Mouse (Mus musculus) CD4-positive helper T cell, adult 2 months (primary cell): Measurements from ENCODE around the gene Etnk1.

Experiments used
- DNase-seq: peaks from one replicate; pipeline ENCODE4 v3.0.0-alpha.2; 2012; ENCODE audit warnings: low read depth, missing footprints, low spot score

The Etnk1 gene

DNA sequence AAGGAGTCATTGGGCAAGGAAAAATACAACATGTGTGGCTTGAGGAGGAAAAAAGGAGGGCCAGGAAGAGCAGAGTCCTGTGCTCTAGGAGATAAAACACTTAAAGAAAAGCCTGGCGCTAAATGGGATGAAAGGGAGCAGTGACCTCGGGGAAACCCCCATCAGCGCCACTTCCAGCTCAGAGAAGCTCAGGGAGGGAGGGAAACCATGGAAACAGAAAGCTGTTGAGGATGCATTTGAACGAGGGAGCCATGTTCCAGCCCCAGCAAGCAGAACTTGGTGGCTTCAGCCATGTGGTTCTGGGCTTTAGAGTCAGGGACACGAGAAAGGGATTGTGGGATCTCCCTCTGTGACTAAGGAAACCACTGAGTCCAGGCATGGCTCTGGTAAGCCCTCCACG is 45.7 kb downstream of the Etnk1 start:
- no peak for DNase-seq

DNA sequence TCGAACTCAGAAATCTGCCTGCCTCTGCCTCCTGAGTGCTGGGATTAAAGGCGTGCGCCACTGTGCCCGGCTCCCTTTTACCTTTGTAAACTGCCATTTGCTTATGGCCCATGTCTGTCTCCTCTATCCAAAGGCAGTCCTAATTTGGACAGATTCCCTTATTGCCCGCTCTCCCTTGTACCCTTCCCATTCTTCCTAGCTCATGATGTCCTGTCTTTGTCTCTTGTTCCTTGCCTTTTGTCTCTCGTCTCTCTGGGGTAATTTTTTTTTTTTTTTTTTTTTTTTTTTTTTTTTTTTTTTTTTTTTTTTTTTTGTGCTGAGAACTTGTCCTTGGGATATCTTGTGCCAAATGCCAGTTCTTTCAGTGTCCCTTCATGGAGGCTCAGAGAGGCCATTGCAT is 46.4 kb downstream of the Etnk1 start:
- no peak for DNase-seq

DNA sequence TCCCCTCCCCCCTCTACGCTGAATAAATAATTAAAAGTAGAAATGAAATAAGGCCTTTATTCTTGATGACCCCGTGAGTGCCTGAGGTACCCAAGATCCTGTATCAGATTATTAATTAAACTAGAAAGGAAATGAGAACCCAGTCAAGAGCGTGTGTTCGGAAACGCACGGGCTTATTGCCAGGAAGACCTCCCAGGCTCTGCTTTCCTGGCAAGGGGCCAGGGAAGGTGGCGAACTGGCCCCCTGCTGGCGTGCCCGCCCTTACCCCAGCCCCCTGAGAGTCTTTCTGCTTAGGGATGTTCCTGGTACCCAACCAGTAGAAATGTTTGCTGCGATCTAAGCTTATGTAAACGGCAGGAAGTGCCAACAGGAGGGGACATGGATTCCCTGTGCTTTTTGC is 49.2 kb downstream of the Etnk1 start:
- DNase-seq = no peak

DNA sequence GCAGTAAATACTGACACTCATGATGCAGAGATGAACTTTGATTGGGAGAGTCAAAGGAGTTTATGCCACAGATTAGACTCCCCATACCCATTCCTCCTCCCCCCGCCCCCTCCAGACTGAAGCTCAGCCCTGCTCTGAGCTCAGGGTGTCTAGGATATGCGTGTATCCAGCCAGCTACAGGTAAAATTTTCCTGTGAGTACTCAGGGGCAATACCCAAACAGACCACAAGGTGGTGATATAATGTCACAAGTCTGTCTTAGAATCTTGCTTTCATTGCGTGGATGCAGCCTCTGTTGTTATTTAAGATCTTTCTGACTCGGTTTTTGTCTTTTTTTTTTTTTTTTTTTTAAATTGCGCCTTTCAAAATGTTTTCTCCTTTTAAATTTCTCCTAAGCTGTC is 52.3 kb downstream of the Etnk1 start:
- peak; percentile 68 for DNase-seq

DNA sequence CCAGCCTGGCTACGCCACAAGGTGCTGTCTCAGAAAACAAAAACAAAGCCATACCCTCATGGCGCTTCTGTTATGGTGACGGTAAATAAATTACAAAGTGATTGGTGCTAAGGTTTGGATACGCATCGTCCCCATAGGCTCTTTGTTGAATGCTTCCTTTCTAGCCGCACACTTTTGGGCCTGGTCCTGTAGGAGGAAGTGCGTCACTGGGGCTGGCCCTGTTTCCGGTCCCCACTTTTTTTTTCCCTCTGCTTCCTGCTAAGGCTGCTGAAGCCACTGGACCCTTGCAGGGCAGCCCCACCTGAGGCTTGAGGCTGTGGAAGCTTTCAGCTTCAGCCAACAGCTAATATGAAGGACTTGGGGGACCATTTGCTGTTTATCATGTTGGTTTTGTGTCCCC is 54.2 kb downstream of the Etnk1 start:
- DNase-seq = no peak

DNA sequence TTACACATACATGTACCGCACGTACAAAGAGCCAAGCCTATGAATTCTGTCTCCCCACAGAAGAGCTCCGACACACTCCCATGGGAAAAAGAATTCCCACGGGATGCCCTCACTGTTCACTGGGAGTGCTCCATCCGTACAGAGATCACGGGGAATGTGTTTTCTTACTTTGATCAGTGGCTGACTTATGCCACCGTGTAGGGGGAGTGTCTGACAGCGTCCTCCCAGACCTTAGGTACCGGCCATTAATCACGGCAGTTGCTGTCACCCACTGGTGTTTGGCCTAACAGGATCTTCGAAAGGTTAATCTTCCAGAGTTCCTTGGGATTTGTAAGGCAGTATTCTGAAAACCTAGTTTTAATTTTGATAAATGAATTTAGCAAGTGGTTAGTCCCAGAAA is 57.0 kb downstream of the Etnk1 start:
- DNase-seq = no peak

DNA sequence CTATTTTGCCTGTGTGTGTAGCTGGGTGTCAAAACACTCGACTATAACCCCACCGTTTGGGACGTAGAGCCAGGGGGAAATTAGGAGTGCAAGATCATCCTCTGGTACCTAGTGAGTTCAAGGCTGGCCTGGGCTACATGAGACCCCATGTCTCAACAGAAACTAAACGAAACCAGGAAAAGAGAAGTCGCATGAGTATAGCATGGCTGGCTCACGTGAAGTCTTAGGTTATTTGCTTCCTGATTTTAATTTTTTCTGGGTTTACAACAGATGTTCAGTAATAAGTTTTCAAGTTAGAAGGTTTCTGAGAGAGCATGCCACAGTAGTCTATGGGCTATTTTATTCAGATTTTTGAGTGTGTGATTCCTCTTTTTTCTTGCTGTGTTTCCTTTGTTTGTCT is 57.9 kb downstream of the Etnk1 start:
- no peak for DNase-seq

DNA sequence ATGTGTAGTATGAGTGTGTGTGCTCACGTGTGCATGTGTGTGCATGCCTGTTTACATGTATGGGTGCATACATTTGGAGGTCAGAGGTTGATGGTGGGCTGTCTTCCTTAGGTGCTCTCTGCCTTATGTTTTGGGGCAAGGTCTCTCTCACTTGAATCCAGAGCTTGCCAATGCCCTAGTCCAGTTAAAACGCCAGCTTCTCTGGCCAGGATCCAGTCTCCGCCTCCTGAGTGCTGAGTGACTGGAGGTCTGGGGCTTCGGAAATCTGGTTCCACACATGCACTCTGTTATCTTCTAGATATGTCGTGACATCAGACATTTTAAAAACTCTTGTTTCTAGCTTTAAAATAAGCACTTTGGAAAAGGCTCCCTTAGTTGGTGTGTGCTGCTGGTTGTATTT is 61.7 kb downstream of the Etnk1 start:
- DNase-seq = no peak

DNA sequence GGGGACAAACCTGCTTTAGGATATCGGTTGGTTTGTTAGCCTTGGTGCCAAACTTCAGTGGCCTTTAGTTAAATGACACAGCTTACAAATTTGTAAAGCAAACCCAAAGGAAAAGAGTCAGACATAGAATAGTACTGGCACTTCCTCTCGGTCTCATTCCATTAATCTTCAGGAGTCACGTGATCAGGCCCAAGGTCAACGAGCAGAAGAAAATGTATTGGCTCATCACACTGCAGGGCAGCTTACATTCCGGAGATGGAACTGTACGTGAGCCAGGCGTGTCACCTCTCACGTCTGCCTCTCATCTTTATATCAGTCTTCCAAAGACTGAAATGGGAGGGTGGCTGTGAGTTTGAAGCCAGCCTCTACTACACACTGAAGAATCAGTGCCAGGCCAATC is 62.9 kb downstream of the Etnk1 start:
- DNase-seq = no peak

DNA sequence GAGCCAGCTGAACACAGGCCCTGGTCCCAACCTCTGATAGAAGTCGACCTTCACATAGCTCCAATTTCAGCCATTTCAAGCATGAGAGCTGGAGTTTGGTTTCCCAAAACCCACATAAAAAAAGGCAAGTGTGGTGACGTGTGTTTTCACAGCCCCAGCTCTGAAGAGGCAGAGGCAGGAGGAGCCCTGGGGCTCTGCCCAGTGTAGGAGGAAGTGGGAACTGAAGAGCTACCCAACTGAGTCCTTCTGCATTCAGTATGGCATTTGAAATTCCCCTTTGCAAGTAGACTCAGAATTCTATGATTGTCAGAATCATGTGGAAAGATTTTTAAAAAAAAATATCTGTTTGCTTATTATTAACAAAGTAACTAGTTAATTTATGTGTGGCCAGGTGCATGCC is 63.9 kb downstream of the Etnk1 start:
- no peak for DNase-seq

DNA sequence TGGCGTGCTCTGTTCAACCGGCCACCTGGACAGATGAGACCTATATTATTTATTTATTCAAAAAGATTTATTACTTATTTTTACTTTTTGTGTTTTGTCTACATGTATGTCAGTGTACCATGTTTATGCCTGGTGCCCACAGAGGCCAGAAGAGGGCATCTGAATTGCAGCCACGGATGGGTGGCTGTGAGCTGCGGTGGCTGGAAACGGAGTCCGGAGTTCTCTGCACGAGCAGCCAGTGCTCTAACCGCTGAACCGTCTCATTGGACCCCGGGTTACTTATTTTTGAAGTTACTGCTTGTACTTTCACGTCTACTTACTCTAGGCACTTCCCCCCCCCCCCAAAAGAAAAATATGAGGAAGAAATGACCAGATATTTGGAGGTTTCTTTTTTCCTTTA is 65.7 kb downstream of the Etnk1 start:
- no peak for DNase-seq

DNA sequence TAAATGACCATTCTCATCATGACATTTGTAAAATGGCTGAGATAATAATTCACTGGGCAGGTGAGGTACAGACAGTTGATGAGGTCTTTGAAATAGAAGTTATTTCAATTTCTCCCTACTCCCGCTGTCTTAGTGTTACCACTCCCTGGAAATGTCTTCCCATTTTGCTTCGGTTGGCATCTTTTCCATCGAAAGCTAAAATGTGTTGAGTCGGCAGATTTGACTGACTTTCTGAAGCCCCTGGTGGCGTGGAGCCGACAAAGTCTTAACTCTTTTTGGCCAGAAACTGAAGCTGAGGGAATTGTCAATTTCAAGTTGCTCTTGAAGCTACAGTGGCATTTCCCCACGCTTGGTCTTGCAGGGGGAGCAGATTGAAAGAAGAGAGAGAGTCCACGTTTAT is 67.8 kb downstream of the Etnk1 start:
- no peak for DNase-seq

DNA sequence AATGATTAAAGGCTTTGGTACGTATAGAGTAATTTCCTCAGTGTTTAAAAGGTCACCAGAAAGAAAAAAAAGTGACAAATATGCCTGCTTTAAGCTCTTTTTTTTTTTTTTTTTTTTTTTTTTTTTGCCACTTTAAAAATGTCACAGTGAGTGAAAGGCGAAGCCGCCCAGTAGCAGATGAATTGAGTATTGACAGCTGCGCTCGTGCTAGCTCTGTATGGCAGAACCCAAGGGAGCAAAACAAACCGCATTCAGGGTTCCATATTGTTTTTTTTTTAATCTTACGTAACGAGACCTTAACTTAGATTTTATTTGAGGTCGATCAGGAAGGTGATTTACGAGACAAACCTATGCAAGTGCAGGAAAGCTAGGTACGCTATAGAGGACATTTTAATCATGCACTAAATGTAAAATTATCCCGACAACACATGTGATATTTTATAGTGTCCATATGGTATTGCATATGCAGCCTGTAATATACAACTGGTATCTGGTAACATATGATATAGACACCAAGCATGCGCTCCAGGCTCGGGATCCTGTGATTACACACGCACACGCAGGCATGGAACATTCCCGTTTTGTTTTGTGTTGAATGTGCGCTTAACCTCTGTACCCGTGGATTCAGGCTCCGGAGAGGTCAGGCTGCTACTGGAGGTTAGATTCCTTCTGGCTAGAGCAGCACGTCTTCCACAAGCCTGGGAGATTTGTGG is 72.5 kb downstream of the Etnk1 start:
- DNase-seq = no peak

DNA sequence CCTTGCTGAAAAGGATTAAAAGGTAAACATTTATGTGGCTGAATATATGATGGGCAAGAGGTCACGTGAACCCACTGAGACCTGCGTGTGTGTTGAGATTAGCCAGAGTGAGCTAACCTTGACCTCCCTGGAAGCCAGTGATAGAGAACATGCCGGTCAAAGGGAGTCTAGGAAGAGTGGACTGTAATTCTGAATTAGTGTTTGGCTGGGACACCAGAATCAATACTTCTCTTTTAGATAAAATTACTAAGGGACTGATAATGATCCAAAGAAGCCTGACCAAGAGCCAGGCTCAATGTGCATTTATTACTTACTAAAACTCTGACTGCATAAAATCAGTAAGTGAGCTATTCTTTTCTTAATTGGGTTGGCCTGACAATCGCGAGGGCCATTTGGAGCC is 76.2 kb downstream of the Etnk1 start:
- no peak for DNase-seq

DNA sequence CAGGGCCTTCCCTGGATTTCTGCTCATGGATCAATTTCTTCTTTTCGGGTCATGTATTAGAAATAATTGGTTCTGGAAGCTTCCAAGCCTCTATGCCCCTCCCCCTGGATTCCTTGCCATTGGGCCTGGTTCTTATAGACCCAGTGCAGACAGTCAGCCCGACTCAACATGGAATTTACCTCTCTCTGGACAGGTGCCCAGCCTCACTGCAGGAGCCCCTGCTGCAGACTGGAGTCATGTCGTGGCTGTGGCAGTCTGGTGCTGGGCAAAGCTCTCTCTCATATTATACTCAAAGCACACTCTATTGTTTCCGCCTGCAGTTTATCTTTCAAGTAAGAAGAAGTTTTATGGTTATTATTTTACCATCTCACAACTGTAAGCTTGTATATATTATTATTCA is 90.9 kb downstream of the Etnk1 start:
- no peak for DNase-seq

DNA sequence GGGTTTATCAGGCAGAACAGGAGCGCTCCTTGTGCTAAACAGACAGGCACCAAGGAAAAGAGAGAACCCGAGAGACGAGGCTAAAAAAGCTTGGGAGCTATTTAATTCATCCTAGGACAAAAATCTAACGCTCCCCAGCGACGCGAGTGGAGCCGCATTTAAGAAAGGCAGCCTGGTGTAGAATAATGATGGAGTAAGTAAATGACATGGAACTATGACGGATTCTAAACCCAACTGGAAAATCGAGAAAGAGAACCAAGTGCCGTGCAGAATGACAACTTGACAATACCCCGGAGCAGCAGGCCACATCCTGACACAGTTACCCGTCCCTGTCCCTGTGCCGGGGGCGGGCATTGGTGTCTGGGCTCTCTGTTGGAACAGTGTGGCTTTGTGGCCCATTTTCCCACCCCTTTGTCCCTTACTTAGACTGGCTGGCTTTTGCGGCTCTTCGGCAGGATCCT is 92.2 kb downstream of the Etnk1 start:
- DNase-seq = no peak

DNA sequence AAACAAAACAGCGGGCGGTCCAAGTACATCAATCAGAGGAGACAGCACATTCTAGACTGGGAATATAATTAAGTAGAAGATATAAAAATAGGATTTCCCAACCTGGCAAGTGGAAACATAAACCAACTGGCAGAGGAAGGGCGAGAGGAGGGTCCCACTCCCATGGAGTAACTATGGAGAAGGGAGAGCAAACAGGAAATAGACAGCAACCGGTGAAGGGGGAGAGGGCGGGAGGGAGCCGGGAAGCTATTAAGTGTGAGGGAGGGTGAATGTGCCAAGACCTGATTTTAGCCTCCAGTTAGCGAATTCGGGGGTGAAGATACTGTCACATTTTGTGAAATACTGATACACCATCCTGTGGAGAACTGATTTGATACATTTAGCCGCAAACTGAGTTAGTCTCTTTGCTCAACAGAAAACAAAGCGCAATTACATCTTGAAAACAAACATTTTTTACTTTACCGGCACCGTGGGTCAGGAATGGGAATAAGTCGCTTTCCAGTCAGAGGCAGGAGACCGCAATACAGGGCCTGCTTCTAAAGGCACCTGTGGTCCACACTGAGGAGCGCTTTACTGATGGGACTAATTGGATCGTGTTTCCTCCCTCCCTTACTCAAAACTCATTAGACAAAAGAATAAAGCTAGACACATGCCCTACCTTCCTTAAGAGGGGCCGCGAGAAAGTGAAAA is 93.0 kb downstream of the Etnk1 start:
- DNase-seq = no peak

DNA sequence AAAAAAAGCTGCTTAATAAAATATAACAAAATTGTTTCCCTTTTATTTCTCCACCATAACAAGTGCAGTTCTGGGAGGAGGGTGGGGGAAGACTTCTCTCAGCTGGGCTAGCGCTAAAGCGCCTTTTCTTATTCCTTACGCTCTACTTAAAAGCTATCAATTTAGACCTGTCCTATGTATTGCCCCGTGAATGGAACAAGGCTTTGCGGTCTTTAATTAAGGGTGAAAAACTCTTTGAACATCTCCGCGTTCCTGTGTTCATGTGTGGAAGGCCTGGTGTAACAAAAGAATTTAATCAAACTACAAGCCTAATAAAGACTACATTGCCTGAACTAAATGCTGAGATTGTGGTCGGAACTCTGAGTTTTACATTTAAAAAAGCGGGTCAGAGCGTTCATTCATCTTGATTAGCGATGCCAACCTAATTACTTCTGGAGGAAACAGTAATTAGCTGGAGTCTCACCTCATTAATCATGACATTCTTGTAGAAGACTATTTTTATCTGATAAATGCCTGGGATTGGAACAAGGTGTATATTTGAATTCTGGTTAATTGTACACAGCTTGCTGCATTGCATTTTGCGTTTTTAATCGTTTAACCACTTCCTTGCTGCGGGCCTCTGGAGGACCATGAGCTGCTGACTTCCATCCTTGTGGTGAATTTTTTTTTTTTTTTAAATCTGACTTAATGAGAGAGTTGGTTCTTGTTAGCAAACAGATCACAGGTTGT is 93.7 kb downstream of the Etnk1 start:
- peak; percentile 16 for DNase-seq

DNA sequence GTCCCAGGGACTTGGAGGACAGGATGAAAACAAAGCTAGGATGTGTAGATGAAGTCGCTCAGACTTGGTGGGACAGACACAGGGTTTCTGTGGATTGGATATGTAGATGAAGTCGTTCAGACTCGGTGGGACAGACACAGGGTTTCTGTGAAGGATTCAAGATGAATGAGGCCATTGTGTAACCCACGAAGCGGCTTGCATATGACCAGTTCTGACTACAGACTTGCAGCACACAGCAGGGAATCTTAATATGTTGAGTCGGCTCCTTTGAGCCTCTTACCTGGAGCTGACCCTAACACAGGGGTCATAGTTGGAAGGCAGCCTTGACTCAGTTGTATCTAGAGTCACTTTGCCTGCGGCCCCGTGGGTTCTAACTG is 94.3 kb downstream of the Etnk1 start:
- DNase-seq = no peak

DNA sequence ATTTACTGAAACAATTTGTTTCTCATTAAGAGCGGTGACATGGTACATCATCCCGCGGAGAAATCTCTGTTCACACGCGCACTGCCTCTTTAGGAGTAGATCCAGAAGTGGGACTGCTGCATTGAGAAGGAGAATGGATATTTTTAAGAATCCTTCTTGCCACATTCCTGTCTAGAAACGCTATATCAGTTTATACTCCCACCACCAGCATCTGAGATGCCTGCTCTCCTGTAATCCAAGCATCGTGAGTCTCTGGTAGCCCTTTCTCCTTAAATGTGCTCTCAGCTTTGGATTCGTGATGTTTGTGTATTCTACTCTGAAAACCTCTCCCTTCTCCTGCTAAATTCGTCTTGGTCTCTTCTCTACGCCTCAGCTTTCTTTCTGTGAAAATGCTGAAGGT is 98.5 kb downstream of the Etnk1 start:
- no peak for DNase-seq

DNA sequence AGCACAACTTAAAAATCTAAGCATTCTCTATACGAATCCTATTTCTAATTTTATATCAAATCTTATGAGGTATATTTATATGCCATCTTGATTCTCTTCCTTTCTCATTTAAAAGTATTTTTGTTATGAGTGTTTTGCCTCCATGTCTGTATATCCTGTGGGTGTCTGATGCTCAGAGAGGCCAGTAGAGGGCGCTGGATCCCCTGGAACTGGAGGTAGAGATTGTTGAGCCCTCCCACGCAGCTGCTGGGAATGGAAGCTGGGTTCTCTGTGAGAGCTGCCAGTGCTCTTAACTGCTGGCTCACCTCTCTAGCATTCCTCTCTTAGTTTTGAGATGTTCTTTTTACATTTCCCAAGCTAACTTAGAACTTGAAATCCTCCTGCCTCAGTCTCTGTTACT is 112.2 kb downstream of the Etnk1 start:
- DNase-seq = no peak
